In genomic region chr7:16493361-16493760, GRCm38 (mm10) we compare ENCODE assay signal across 9 mouse cellular contexts. TPM values are rescaled to one million over a fixed set of nuclear protein-coding genes. Genes with fewer than 3 reads are reported as not detected.
A peak's percentile ranks its signal among the peaks of the same experiment; 100 is the strongest.
DNase-seq lines count a peak whose midpoint lies in the region; ATAC-seq lines count a peak whose summit lies in the region.
"Had no signal": no experiment of that assay in that cellular context is flagged by ENCODE, and none has a peak within 500 bp of the region (broad histone marks: within the 10 kb centered on the region; RNA-seq: fewer than 3 reads in every experiment).

No protein-coding gene starts in this region.

- WGBS in intestine, embryonic 14.5 days, result 30% methylated on average over 2 of the region's 2 CpGs
- 38% methylated on average over 2 of the region's 2 CpGs for WGBS in intestine, embryonic 15.5 days
- 27% methylated on average over 2 of the region's 2 CpGs for WGBS in kidney, embryonic 14.5 days

- ATAC-seq in intestine, embryonic 14.5 days (replicated peaks; ENCODE audit: low FRiP score, low TSS enrichment, low read depth), result no peak
- no peak for ATAC-seq in intestine, embryonic 15.5 days
- 0 out of 2 replicates have a peak, but pooled peaks have one; percentile 45 for ATAC-seq in kidney, embryonic 14.5 days (ENCODE audit: low FRiP score, low TSS enrichment)

- H3K27me3 ChIP-seq in intestine, embryonic 14.5 days (replicated peaks; ENCODE audit: control insufficient read depth, insufficient read depth, low read length), result no peaks in the 10 kb centered on the region
- no peaks in the 10 kb centered on the region for H3K27me3 ChIP-seq in intestine, embryonic 15.5 days (replicated peaks)
- no peaks in the 10 kb centered on the region for H3K27me3 ChIP-seq in kidney, embryonic 14.5 days (ENCODE audit: control insufficient read depth, insufficient read depth, low read length)
- H3K27me3 ChIP-seq: embryonic facial prominence, embryonic 12.5 days had no signal

- no peaks in the 10 kb centered on the region for H3K4me1 ChIP-seq in intestine, embryonic 14.5 days (replicated peaks; ENCODE audit: control insufficient read depth, insufficient read depth, low read length)
- H3K4me1 ChIP-seq in intestine, embryonic 15.5 days (replicated peaks), result no peaks in the 10 kb centered on the region
- no peaks in the 10 kb centered on the region for H3K4me1 ChIP-seq in kidney, embryonic 14.5 days (ENCODE audit: control insufficient read depth, insufficient read depth, low read length)
- H3K4me1 ChIP-seq: embryonic facial prominence, embryonic 12.5 days had no signal

- no peak overlapping the region for H3K27ac ChIP-seq in intestine, embryonic 14.5 days (ENCODE audit: low read depth)
- H3K27ac ChIP-seq in intestine, embryonic 15.5 days, result no peak overlapping the region
- H3K27ac ChIP-seq in kidney, embryonic 14.5 days (ENCODE audit: low read depth, low read length), result no peak overlapping the region
- H3K27ac ChIP-seq: embryonic facial prominence, embryonic 12.5 days had no signal

- H3K9me3 ChIP-seq in intestine, embryonic 14.5 days (ENCODE audit: control insufficient read depth, low read length), result no peaks in the 10 kb centered on the region
- H3K9me3 ChIP-seq in intestine, embryonic 15.5 days, result no peaks in the 10 kb centered on the region
- no peaks in the 10 kb centered on the region for H3K9me3 ChIP-seq in kidney, embryonic 14.5 days (ENCODE audit: control insufficient read depth, low read length)
- H3K9me3 ChIP-seq: embryonic facial prominence, embryonic 12.5 days had no signal

- H3K4me2 ChIP-seq in intestine, embryonic 14.5 days (ENCODE audit: low read length), result no peak overlapping the region
- H3K4me2 ChIP-seq in intestine, embryonic 15.5 days (replicated peaks), result no peak overlapping the region
- no peak overlapping the region for H3K4me2 ChIP-seq in kidney, embryonic 14.5 days (replicated peaks; ENCODE audit: low read depth, low read length)
- H3K4me2 ChIP-seq: embryonic facial prominence, embryonic 12.5 days had no signal

- no peak overlapping the region for H3K9ac ChIP-seq in intestine, embryonic 14.5 days (ENCODE audit: low read length)
- H3K9ac ChIP-seq in intestine, embryonic 15.5 days, result no peak overlapping the region
- H3K9ac ChIP-seq in kidney, embryonic 14.5 days (ENCODE audit: low read depth, low read length), result no peak overlapping the region
- H3K9ac ChIP-seq: embryonic facial prominence, embryonic 12.5 days had no signal

- no peak overlapping the region for H3K4me3 ChIP-seq in intestine, embryonic 14.5 days (ENCODE audit: low read depth, low read length)
- H3K4me3 ChIP-seq in intestine, embryonic 15.5 days (replicated peaks), result no peak overlapping the region
- H3K4me3 ChIP-seq in kidney, embryonic 14.5 days (ENCODE audit: low read length), result no peak overlapping the region
- H3K4me3 ChIP-seq: embryonic facial prominence, embryonic 12.5 days had no signal

- peaks cover 31% of the 10 kb centered on the region for H3K36me3 ChIP-seq in intestine, embryonic 14.5 days (ENCODE audit: control insufficient read depth, insufficient read depth, low read length)
- H3K36me3 ChIP-seq in intestine, embryonic 15.5 days, result peaks cover 17% of the 10 kb centered on the region; the same call in 1 of the 2 replicates
- peaks cover 28% of the 10 kb centered on the region for H3K36me3 ChIP-seq in kidney, embryonic 14.5 days (ENCODE audit: control insufficient read depth, insufficient read depth, low read length)

- peak; percentile 73 for DNase-seq in intestine, embryonic 14.5 days (ENCODE audit: low spot score)
- DNase-seq in A20 (ENCODE audit: low read depth, low spot score), result peak; percentile 64
- peak; percentile 28 for DNase-seq in MN1 (ENCODE audit: low spot score)
- peak; percentile 55 for DNase-seq in embryo, embryonic 10.5 days (ENCODE audit: low spot score)
- peak; percentile 65 for DNase-seq in naive thymus-derived CD4-positive, alpha-beta T cell, adult 2 months (ENCODE audit: low read depth)
- no peak for DNase-seq in ovary, adult 18-20 months (ENCODE audit: low spot score)

RNA-seq across cellular contexts. Expression of gene Npas1, which starts 15.8 kb away (rescaled TPM):
- 0.07 and 0.15 TPM in 2 replicates for polyA plus RNA-seq in intestine, embryonic 14.5 days (2014; fragmentation: Nextera tagmentation; extraction: Ambion mirVana)
- 0.25 and 0.38 TPM in 2 replicates for polyA plus RNA-seq in intestine, embryonic 15.5 days (2015; fragmentation: Nextera tagmentation; extraction: Ambion mirVana)
- 0.13 TPM in 1 of 2 replicates, not detected in the other for polyA plus RNA-seq in kidney, embryonic 14.5 days (2014; fragmentation: Nextera tagmentation; extraction: Ambion mirVana)

RNA-seq across cellular contexts. Expression of gene Tmem160, which starts 40.8 kb away (rescaled TPM):
- polyA plus RNA-seq in intestine, embryonic 14.5 days (2014; fragmentation: Nextera tagmentation; extraction: Ambion mirVana), result 54.1 and 67.2 TPM in 2 replicates
- 48.9 and 54.8 TPM in 2 replicates for polyA plus RNA-seq in intestine, embryonic 15.5 days (2015; fragmentation: Nextera tagmentation; extraction: Ambion mirVana)
- 56.0 TPM in 2 replicates for polyA plus RNA-seq in kidney, embryonic 14.5 days (2014; fragmentation: Nextera tagmentation; extraction: Ambion mirVana)
